Mouse (Mus musculus) E14TG2a.4 (cell line): Measurements from ENCODE around the gene Fam53b.

Source experiments
- CTCF ChIP-seq: conservative IDR thresholded peaks from 2 replicates; pipeline ENCODE4 v1.5.1; 2014; ENCODE audit warnings: low read length
- NANOG ChIP-seq: IDR thresholded peaks from 2 replicates; pipeline ENCODE4 v1.6.1; 2014; ENCODE audit warnings: borderline replicate concordance, low read length, mixed read lengths

- no peak for TF ChIP-seq CTCF
- TF ChIP-seq NANOG = no peak
Observed at GRCm38 (mm10) chr7:132803336-132803735, 10.3 kb downstream of the Fam53b start.
